Mouse (Mus musculus): ENCODE results near the gene Il5ra.

GRCm38 (mm10) chr6:106747251-106747650 is 1.6 kb downstream of the Il5ra start:
- TF ChIP-seq ZNF384 (IDR thresholded peaks at IDR 0.05; ENCODE audit: low read depth, low read length) (no peak), HCFC1 (IDR thresholded peaks at IDR 0.05; ENCODE audit: borderline replicate concordance, insufficient read depth, low read length) (no peak), MAFK (IDR thresholded peaks at IDR 0.05; ENCODE audit: insufficient read depth, low read depth, low read length) (no peak)
